Mouse (Mus musculus) heart, adult 2 months (tissue): ENCODE measurements around the gene Crtc3. TPM values are rescaled to one million over a fixed set of nuclear protein-coding genes. Genes with fewer than 3 reads are reported as not detected.

Source experiments
- DNase-seq, 2 experiments: peaks; one replicate each; pipeline ENCODE4 v3.0.0; 2021
- H3K27ac ChIP-seq: fragments of 200-600 bp; 2 replicates; pipeline ENCODE4 v1.8.1; 2022
- H3K27me3 ChIP-seq: fragments of 200-500 bp; 2 replicates; pipeline ENCODE4 v1.6.1; 2012; ENCODE audit warnings: mild to moderate bottlenecking, low read length, inconsistent platforms, mixed read lengths; ENCODE audit not compliant: control insufficient read depth, insufficient read depth
- H3K36me3 ChIP-seq: fragments of 200-500 bp; 2 replicates; pipeline ENCODE4 v1.6.1; 2012; ENCODE audit warnings: low read length, inconsistent platforms; ENCODE audit not compliant: control insufficient read depth, insufficient read depth
- H3K4me1 ChIP-seq: fragments of 200-500 bp; 2 replicates; pipeline ENCODE4 v1.6.1; 2011; ENCODE audit warnings: low read length; ENCODE audit not compliant: control insufficient read depth, insufficient read depth
- H3K4me3 ChIP-seq: fragments of 200-600 bp; 2 replicates; pipeline ENCODE4 v1.8.1; 2022
- H3K79me2 ChIP-seq: fragments of 200-500 bp; replicated peaks from 2 replicates; pipeline ENCODE4 v1.6.1; 2012; ENCODE audit warnings: mild to moderate bottlenecking, inconsistent platforms, low read length, moderate library complexity, mixed read lengths; ENCODE audit not compliant: control insufficient read depth, insufficient read depth
- H3K9ac ChIP-seq: fragments of 200-500 bp; 2 replicates; pipeline ENCODE4 v1.6.1; 2012; ENCODE audit warnings: low read depth, mild to moderate bottlenecking, control low read depth, inconsistent platforms, low read length, mixed read lengths
- CTCF ChIP-seq: fragments of 200-600 bp; IDR thresholded peaks from 2 replicates; pipeline ENCODE4 v1.8.1; 2022; ENCODE audit warnings: antibody characterized with exemption, mild to moderate bottlenecking, moderate library complexity
- EP300 ChIP-seq: fragments of 200-500 bp; IDR thresholded peaks from 2 replicates; pipeline ENCODE4 v1.6.1; 2011; ENCODE audit warnings: low read depth, low read length, control low read depth; ENCODE audit not compliant: insufficient read depth
- POLR2A ChIP-seq: fragments of 200-500 bp; IDR thresholded peaks from 2 replicates; pipeline ENCODE4 v1.6.1; 2011; ENCODE audit warnings: mild to moderate bottlenecking, low read depth, low read length, control low read depth; ENCODE audit not compliant: insufficient read depth
- WGBS: fragments of 180-500 bp; shearing (Covaris S2); methylation state at CpG from one replicate; pipeline ENCODE4 v1.1.7; 2018; 5-methylcytosine and 5-hydroxymethylcytosine counted together
- intact Hi-C: fragments of 180-260 bp; cut with DNase I; formaldehyde crosslinking; loops from one replicate; pipeline ENCODE4 v1.15.1; 2025
- polyA plus RNA-seq: library from polyadenylated mRNA; depleted of rRNA; stranded (reverse); fragments of >200 nt; gene quantifications from 2 replicates; pipeline ENCODE4 v1.2.3, GENCODE M21; 2012; rRNA removed
- total RNA-seq, 2 experiments: library from RNA; stranded (reverse); gene quantifications; 2 replicates each; pipeline ENCODE4 v1.2.3; 2021

The Crtc3 gene
- total and polyA plus RNA-seq, 3 experiments, result 11.0 to 14.3 (median 12.9) TPM

DNA sequence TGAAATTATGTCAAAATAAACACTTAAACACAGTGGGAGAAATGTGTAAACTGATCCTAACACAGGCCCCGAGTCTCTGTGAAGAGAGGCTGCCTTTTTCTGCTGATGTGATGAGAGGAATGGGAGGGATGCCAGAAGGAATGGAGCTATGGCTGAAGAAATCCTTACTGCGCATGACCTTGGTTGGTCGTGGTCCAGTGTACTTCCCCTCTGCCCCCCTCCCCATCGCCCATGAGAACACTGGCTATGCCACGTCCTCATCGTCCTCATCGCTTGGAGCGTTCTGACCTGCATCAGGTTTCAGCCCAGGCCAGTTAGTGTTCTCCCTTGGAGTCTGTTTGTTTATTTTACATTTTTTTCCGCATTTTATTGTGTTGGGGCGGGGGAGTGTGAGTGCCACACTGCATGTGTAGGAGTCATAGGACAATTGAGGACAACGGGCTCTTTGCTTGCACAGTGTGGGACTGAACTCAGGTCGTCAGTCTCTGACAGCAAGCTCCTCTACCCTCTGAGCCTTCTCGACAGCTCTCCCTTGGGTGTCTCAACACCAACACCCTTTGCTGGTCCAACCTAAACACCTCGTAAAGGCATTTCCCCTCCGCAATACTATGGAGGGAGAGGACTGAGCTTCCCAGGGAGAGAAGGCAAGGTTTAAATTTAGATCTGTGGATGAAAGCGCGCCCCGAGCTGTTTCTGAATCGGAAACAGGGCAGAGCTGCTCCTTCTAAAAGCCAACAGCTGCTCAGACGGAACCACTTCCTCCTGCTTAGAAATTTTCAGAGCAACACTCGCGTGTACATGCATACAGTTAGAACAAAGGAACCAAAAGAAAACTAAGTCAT, 134.3 kb downstream of the Crtc3 start:
- Histone ChIP-seq H3K4me3 (no peak overlapping the region), H3K9ac (no peak overlapping the region), H3K4me1 (peaks cover 8% of the 10 kb centered on the region; the same call in 1 of the 2 replicates), H3K27ac (peak overlapping the region; percentile 34), H3K27me3 (no peaks in the 10 kb centered on the region), H3K79me2 (no peaks in the 10 kb centered on the region), H3K36me3 (no peaks in the 10 kb centered on the region)
- WGBS, result 40% methylated on average over 22 of the region's 22 CpGs
- peak; percentile 38 to 40 for DNase-seq
- TF ChIP-seq CTCF, result no peak
- no peak for TF ChIP-seq EP300
- no peak for TF ChIP-seq POLR2A
- intact Hi-C loops, result no loop called here

DNA sequence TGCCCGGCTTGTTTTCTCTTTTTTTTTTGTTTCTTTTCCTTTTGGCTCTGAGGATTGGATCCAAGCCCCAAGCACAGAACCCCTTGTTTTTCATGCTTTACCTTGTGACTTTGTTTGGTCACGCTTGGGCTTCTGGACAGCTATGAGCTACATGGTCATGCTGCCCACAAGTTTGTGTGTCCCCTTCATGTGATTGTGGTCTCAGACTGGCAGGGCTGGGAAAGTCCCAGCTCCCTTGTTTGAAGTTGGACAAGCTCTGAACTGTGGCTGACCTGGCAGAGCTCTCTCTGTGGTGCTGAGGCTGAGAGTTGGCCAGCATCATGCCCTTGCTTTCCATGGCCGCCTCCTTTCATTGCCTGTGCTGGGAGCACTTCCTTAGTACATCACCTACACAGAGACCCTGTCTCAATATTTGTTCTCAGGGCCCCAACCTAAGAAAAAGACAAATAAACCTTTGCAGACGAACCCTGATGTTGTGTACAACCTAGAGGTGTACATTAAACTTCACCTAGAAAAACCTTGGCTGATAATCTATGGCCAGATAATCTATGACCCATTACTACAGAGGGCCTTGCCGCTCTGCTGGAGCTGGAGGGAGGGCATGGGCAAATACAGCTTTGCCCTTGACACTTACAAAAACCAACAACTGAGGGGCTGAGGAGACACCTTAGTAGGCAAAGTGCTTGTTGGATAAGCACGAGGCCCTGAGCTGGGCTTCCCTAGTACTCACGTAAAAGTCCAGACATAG, 140.0 kb downstream of the Crtc3 start:
- H3K79me2 ChIP-seq, result no peaks in the 10 kb centered on the region
- DNase-seq, result no peak
- H3K27ac ChIP-seq, result no peak overlapping the region
- no peak overlapping the region for H3K9ac ChIP-seq
- TF ChIP-seq CTCF, result no peak
- TF ChIP-seq EP300, result no peak
- TF ChIP-seq POLR2A, result no peak
- no peaks in the 10 kb centered on the region for H3K36me3 ChIP-seq
- no peaks in the 10 kb centered on the region for H3K27me3 ChIP-seq
- H3K4me3 ChIP-seq, result no peak overlapping the region
- WGBS, result 83% methylated on average over 7 of the region's 7 CpGs
- intact Hi-C loops, result no loop called here
- no peaks in the 10 kb centered on the region for H3K4me1 ChIP-seq

DNA sequence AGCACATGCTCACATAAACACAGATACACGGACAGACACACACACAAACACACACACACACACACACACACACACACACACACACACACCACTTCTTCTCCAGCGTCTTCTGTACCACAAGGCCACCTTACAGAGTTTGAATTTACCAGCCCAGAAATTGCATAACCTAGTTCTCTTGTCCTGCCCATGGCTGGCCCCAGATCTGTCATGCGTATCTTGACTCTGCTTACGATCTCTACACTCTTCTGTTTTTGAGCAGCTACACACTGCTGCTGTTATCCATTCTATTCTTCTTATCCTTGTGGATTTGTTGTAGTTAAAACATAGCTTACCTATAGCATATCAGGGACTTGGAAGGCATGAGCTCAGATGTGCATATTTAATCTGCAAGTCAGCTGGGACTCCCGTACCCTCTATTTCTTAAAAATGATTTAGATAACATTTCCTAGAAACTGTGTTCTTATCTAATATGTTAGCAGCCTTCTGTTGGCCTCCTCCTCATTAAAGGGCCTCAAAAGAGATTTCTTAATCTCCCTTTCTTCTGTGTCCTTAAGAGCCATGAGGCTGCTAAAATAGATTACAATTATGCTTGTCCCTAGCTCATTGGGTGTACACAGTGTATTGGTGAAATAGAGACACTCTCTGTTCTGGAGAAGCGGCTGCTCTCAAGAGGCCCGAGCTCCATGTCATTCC, 146.4 kb downstream of the Crtc3 start:
- no peaks in the 10 kb centered on the region for H3K79me2 ChIP-seq
- no peaks in the 10 kb centered on the region for H3K4me1 ChIP-seq
- 72% methylated on average over 7 of the region's 7 CpGs for WGBS
- no peak overlapping the region for H3K27ac ChIP-seq
- no peak for DNase-seq
- no peak overlapping the region for H3K4me3 ChIP-seq
- intact Hi-C loops, result loop anchor here (5.0 kb wide), 1 partner anchor 70 kb away; no protein-coding TSS in a partner anchor
- H3K27me3 ChIP-seq, result no peaks in the 10 kb centered on the region
- H3K9ac ChIP-seq, result no peak overlapping the region
- H3K36me3 ChIP-seq, result no peaks in the 10 kb centered on the region
- TF ChIP-seq POLR2A, result no peak

DNA sequence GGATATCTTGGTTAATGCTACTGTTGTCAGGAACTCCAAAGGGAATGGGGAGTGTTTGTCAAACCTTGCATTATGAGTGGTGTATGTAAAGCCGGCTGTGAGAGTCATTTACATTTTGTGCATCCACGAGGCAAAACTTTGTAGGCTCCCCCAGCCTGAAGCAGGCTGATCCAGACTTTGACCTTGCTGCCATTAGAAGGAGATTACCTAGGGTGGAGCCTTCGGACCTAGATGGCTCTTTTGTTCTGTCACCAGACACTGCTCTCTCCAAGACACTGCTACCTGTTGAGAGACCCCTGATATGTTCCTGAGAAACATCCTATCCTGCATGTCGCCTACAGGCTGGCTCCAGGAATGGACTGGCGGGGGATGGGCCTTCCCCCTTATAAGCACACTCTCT, 149.1 kb downstream of the Crtc3 start:
- Histone ChIP-seq H3K4me1 (no peaks in the 10 kb centered on the region; the same call in 1 of the 2 replicates), H3K27me3 (no peaks in the 10 kb centered on the region), H3K9ac (no peak overlapping the region), H3K79me2 (no peaks in the 10 kb centered on the region), H3K36me3 (no peaks in the 10 kb centered on the region), H3K27ac (no peak overlapping the region), H3K4me3 (no peak overlapping the region)
- no peak for TF ChIP-seq CTCF
- no peak for TF ChIP-seq POLR2A
- no peak for TF ChIP-seq EP300
- intact Hi-C loops, result loop anchor here (5.0 kb wide), 2 partner anchors 43 to 152 kb away; partner anchors contain the start of gene Fes
- WGBS, result 63% methylated on average over 5 of the region's 5 CpGs
- no peak for DNase-seq

Other genes starting within 250 kb of the Crtc3 start
- gene Blm, start 153.8 kb downstream of the Crtc3 start, total RNA-seq, result 1 to 10 TPM in 1 of 2 experiments, under 1 TPM in 1; 0.91 to 1.3 TPM
- 0.59 and 0.67 TPM in 2 replicates for gene Blm, start 153.8 kb downstream of the Crtc3 start, polyA plus RNA-seq
- gene Iqgap1, start 137.1 kb upstream of the Crtc3 start, total RNA-seq, result 10 to 100 TPM; 33.5 to 35.8 TPM
- 34.8 and 47.5 TPM in 2 replicates for gene Iqgap1, start 137.1 kb upstream of the Crtc3 start, polyA plus RNA-seq
- gene Zscan2, start 172.0 kb upstream of the Crtc3 start, total RNA-seq, result 1 to 10 TPM; 5.7 to 6.3 TPM
- 3.0 and 4.0 TPM in 2 replicates for gene Zscan2, start 172.0 kb upstream of the Crtc3 start, polyA plus RNA-seq
- gene Wdr73, start 212.4 kb upstream of the Crtc3 start, total RNA-seq, result 1 to 10 TPM; 4.3 to 7.2 TPM
- 7.7 and 10.7 TPM in 2 replicates for gene Wdr73, start 212.4 kb upstream of the Crtc3 start, polyA plus RNA-seq
- gene Nmb, start 216.2 kb upstream of the Crtc3 start, total RNA-seq, result 1 to 10 TPM; 7.5 to 9.8 TPM
- 4.2 and 4.9 TPM in 2 replicates for gene Nmb, start 216.2 kb upstream of the Crtc3 start, polyA plus RNA-seq